Mouse (Mus musculus): ENCODE measurements around the gene Usp6nl.

Usp6nl gene

DNA sequence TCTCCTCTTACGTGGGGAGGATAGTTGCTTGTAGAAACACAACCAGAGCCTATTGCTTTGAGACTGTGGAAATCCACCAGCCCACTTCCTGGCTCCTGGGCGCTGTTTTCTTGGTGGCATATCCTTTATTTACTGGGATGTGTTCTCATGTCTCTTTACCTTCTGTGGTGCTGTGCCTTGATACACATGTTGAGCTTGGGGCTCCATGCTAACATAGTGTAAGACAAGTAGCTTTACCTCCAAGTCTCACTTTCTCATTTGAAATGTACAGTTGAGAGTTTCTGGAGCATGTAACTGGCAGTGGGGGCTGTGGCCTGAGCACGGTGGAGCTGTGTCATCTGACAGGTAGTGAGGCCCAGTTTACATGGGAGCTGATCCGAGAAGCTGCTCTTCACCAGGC, 54.5 kb downstream of the Usp6nl start:
- DNase-seq, result no peak

DNA sequence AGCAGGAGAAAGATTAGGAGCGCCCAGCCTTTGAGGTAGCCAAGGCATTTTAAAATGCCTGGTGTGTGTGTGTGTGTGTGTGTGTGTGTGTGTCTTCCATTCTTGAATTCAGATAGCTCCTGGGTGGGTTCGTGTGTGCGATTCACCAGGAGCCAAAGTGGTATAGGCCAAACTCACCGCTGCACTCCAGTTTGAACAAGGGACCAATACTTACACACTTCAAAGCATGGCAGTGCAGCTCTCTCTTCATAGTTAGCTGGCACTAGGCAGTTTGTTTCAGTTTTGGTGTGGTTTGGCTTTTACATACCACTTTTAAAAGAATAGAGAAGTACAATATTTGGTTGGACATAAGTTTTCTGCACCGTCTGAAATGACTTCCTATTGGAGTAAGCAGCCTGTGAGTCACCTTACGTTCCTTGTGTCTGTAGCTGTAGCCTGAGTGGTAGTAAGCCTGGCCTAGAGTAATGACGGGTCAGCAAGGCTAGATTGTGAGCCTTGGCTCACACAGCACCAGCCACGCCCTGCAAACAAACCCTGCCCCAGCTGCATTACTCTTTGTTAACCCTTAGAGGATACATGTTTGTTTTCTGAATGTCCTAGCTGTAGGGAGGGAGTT, 56.2 kb downstream of the Usp6nl start:
- DNase-seq, result no peak

DNA sequence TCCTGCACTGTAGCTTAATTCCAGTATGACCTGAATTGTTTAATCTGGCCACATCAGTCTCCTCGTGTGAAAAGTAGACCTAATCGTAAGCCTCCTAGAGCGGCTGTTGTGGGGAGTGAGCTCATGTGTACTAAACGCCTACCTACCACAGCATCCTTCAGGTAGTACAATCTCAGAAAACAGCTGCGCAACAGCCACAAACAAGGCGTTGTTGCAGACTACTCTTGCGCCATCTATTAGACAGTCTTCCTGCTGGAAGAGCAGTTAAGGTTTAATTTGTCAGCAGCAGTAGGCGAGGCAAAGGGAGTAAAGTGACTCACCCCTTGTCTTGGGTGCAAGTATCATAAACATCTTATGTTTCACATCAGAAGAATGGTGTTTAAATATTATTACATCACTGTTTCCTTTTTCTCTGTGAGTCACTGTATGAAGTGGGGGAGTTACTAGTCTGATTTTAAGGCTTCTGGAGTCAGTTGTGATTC, 57.3 kb downstream of the Usp6nl start:
- no peak for DNase-seq

DNA sequence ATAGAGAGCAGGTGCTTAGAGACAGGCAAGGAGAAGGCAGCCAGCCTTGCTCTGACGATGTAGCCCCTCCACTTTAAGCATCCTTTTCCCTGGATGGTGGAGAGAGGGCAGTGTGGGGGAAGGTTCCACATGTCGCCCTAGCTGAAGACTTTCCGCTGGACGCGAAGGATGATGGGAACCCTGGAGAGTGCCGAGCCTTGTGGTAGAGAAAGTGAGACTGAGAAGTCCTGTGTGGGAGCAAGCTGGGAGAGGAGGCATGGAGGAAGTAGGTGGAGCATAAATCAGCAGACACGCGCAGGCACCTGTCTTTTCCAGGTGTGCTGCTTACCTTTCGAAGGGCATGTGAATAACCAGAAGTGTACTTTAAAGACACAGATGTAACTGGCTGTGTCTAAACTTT, 57.9 kb downstream of the Usp6nl start:
- DNase-seq, result no peak

DNA sequence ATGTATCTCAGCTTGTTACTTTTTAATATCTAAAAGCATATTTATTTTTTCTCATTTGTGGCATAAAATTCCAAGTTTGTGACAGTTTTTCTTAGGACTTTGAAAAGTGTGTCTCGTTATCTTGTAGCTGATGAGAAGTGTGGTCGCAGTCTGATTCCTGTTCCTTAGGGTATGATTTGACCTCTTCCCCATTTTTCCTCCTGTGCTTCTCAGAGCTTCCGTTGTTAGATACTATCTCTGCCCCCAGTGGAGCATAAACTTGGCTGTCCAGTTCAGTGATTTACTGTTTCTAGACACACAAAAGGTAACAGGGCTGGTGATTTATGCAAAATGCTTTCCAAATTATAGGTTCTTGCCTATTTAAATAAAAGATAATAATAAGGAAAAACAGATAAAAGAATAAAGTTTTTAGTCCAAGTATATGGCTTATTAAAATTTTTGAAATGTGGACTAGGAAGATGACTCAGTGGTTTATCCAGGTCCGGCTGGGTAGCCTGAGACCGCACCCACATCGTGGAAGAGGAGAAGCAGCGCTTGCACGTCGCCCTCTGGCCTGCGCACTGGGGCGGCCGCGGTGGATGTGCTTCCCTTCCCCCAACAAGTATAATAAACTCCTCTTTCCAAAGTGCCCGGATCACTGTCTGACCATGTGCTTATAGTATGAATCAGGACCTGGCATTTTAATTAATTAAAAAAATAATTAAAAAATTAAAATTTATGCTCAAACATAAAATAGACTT, 62.1 kb downstream of the Usp6nl start:
- DNase-seq, result no peak

DNA sequence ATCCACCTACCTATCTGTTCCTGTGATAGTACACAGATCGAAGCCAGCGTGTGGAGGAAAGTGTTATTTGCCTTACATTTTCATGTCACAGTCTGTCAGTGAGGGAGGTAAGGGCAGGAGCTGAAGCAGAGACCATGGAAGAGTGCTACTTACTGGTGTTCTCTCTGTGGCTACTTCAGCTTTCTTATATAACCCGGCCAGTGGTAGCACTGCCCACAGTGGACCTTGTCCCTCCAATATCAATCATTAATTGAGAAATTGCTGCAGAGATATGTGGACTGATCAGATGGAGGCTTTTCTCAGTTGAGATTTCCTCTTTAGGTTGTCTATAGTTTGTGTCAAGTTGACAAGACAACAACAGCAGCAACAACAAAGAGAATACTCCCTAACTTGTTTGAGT, 66.7 kb downstream of the Usp6nl start:
- no peak for DNase-seq

DNA sequence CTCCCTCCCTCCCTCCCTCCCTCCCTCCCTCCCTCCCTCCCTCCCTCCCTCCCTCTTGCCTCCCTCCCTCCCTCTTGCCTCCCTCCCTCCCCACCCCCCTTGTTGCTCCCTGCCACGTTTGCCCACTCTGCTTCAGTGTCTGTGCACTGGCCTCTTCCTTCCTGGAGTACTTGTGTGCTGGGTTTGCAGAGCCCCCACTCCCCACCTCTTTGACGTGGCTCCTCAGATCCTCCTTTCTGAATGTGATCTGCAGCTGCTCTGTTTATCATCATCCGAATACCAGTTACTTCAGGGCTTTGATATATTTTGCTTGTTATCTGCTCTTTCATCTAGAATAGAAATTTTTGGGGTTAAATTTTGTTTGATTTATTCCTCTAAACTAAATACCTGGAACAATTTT, 68.8 kb downstream of the Usp6nl start:
- no peak for DNase-seq

DNA sequence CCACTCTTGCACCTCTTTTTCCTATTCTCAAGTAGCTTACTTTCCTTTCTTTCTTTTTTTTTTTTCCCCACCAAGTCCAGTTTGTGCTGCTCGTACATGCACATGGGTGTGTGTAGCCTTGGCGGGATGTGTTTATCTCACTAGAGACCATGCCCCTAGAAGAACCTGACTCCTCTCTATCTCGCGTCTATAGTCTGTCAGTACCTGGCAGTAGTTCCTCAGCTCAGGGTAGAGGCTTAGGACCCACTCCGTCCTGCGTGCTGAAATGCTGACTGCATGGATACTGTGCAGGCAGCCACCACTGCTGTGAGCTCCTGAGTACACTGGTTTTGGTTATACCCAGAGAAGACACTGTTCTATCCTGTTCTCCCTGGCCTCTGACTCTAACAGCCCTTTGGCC, 69.5 kb downstream of the Usp6nl start:
- DNase-seq, result no peak

DNA sequence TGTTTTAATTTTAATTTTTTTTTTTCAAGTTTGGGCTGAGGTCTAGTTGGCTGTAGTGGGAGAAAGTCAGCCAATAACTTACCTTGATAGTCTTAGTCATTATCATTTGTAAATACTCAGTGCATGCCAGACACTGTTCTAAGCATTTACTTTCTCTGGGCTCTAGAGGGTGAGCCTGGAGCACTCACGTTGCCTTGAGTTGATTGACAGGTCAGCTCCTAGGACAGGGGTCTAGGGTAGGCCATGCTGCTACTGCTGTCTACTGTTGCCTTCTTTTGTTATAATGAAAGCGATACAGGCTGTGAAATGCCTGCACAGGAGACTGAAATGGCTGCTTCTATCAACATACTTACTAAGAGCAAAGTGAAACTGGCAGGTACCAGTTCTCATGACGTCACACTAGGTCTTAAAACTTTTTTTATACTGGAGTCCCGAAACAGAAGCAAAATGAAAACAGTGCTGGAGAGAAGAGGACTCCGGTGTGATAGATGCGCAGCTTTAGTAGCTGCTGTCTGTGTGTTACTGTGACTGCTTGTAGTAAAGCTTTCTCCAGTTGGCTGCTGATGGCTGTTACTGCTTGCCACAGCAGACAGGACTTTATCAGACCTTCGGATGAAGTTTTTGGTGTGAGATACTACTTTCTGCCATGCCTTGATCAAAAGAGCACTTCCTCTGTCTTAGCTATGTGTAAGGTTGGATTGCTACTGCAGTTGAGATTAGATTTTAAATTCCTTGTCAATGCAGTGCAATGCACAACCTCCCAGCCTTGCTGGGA, 73.6 kb downstream of the Usp6nl start:
- DNase-seq, result no peak

DNA sequence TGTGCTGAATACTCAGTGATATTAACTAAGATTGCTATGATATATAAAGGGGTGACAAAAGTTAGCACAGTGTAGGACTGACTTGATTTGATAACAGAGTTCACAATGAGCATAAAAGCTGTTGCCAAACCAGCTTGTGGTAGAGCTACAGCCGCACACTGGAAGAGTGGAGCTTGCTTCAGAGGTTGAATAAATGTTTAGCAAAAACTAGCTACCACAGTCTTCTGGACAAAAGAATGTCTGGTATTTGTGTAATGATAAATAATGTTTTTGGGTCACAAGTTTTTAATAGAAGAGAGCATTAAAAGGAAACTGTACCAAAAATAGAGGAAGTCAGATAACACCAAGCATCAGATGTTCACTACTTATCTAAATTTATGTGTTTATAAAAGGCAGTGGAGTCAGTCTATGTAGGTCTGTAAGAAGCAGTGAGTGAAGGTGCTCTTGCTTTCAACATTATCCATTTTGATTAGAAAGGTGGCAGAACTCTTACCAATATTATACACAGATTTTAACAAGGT, 74.2 kb downstream of the Usp6nl start:
- peak; percentile 36 for DNase-seq

DNA sequence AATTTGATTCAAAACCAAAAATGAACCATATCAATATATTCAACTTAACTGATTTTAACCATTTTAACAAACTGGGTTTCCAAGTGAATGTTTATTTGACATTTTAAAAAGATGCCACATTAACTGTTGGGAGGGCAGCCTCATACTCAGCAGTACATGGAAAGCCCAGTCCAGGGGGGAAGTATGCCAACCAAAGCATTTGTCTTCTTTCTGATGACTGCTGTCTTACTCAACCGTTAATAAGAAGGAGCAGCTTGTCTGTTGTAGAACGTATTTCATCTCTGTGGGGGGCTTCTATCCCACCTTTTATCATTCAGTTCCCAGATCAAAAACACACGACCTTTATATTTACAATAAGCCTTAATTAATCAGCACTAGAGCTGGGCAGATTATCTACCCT, 74.7 kb downstream of the Usp6nl start:
- no peak for DNase-seq

DNA sequence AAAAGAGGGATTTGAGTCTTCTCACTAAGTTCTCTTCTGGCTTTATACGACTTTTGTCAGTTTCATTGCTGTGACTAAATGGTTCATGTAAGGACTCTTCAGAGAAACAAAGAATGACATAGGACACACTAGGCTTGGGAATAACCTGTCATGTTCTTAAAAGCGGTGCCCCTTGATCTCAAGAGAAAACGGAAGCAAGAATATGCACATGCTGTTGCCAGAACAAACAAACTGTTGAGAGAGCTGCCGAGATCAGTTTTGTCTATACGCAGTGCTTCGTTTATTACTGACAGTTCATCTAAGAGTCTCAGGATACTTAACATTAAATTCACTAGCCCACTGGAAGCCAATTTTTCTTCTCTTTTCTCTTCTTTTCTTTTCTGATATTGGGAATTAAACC, 76.4 kb downstream of the Usp6nl start:
- no peak for DNase-seq

DNA sequence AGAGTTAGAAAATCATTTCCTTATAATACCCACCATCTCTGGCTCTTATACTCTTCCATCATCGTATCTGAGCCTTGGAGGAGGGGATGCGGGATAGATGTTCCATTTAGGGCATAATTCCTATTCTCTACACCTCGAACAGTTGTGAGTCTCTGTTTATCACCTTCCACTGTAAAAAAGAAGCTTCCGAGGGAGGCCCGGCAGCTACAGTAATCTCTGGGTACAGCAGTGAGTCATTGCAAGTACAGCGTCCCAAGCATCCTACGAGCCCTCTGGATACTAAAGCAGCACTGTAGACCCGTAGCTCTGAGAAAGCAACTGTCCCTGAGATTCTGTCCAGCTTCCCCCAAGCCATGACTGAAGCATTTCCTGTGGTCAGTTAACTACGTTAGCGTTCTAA, 78.6 kb downstream of the Usp6nl start:
- no peak for DNase-seq

DNA sequence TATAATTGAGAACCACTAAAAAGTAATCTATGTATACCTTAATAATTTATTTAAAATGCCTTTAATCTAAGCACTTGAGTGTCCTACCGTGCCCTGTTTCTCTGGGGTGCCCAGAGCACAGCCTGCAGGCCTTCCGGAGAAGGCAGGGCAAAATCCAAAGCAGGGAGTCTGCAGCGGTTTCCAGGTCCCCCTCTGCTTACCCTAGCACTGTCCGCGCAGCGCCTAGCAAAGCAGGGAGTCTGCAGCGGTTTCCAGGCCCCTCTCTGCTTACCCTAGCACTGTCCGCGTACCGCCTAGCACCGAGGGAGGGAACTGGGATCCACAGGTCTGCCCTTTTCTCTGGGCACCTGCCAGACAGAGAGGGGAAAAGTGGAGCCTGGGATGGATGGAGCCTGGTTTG, 80.9 kb downstream of the Usp6nl start:
- DNase-seq, result peak; percentile 45

DNA sequence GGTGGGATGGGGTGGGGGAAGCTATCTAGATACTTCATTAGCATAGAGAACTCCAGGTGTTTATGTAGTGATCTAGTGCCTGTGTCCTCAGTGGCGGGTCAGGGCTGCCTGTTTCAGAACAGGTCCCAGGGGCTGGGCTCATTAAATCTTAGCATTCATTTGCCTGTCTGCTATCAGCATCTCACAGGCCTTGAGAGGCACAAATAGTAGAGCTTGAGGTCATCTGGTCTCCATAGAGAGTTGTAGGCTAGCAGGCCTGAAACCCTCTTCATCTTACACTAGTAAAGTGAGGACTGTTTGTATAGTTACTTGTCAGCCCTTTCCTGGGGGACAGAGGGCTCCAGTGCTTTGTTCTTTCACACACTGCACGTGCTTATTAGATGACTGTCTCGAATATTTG, 81.5 kb downstream of the Usp6nl start:
- no peak for DNase-seq

DNA sequence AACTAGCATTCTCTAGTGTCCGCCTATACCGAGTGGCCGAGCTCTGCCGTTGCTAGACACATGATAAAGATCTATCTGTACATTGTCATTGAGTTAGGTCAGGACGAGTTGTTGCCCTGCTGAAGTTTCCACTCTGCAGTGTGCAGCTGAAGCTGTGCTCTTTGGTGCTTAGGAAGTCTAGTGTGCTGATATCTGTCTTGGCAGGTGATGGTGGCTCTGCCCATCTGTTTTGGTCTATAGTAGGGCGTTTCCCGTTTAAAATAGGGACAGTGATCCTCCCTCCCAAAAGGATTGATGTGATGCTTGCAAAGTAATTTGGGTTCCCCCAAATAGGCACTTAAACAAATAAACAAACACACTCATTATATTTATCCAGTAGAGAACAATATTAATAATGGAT, 82.2 kb downstream of the Usp6nl start:
- no peak for DNase-seq

DNA sequence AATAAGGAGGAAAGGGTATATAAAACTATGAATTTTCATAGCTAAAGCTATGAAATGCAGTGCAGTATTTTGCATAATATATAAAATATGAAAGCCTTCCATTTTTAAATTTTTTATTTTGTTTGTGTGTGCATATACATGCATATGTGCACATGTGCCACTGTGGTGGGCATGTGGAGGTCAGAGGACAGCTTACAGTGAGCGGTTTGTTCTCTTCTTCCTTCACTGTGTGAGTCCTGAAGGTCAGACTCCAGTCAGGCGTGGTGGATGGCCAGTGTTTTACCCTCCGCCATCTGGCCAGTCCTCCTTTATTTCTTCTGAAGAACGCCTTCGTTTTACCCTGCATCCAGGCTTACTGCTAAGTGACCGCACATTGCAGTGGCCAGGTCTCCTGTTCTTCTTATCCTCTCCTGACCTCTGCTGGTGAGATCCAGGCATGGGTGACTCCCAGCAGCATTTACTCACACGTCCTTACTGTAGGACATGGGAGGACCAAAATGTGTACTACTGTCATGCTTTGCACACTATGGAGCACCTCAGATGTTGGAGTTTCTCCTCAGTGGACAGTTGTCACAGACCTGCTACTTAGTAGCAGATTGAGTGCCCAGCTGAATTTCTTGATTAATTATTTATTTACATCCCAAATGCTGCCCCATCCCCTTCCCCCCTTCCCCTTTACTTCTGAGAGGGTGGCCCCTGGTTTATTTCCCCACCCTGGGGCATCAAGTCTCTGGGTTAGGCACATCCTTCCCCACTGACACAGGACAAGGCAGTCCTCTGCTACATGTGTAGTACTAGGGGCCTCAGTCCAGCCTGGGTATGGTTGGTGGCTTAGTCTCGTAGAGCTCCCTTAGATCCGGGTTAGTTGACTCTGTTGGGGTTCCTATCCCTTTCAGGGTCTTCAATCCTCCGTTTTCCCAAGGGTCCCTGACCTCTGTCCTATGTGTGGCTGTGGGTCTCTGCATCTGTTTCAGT, 82.9 kb downstream of the Usp6nl start:
- peak; percentile 88 for DNase-seq

DNA sequence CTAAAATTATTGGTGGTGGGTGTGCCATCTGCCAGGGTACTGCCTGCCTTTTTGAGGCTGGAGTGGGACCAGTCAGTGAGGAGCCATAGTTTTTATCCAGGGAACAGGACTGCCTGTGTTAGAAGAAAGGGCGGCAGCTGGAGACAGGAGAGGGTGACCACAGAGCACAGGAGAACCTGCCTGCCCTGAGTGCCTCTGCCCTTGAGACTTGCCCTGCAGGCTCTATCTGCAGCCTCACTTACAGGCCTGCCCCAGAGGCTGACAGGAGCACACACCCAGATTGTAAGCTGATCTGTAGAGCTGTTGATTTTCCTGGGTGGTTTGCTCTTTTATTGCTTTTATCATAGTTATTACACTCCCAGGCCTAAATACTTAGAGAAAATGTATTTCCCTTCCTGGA, 85.2 kb downstream of the Usp6nl start:
- DNase-seq, result no peak

DNA sequence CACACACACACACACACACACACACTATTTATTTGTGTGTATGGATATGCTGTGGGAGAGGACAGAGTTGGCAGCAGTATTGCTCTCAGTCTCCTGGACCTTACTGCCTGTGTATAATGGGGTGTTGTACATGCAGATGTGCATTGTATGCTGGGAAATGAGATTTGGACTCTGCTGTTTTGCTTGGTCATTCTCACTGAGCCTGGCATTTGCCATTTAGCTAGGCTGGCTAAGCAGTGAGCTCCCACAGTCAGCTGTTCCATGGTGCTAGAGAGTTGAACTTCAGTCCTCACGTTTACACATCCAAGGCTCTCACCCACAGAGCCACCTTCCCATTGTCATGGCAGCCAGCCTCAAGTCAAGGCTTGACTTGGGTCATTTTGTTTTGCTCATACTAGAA, 90.2 kb downstream of the Usp6nl start:
- no peak for DNase-seq

DNA sequence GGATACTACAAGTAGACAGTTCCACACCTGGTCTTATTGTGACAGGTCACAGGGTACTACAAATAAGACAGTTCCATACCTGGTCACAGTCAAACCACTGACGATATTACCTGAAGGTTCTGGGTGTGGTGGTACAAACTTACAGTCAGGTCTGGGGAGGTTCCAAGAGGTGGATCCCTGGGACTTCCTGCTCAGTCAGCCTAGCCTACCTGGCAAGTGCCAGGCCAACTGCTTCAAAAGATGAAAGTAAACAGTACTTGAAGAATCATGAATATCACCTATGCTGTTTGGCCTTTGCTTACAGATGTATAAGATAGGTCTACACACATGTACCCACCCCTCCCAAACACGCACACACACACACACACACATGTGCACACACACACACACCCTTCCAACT, 91.3 kb downstream of the Usp6nl start:
- DNase-seq, result no peak

DNA sequence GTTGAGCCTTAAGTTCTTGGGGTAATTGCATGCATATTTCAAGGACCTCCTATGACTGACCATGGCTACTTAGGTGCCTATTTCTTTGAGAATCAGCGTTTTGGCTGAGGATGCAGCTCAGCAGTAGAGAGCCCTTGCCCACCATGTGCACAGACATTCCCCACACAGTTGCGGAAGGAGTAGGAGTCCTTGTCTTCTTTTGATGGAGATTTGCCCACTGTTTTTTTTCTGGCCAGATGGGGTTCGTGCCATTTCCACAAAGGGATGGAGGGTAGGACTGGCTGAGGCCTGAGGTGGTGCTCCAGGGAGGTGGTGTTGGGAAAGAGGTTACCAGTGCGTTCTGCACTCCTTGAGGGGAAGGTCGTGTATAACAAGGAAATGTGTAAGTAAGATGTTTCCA, 91.9 kb downstream of the Usp6nl start:
- DNase-seq, result no peak

DNA sequence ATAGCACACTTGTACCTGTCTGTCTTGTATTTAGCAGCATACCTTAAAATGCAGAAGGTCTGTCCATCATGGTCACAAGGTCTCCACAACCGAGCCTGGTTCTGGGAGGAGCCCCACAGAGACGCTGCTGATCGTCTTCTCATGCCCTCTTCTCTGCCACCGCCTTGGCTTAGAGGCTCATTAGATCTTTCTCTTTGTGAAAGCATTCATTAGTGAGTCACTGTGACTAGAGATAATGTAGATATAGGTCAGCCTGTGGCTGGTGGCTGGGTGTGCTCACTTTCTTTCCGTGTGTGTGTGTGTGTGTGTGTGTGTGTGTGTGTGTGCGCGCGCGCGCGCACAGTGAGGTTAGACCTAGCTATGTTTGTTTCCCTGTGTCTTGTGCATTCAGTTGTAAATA, 94.7 kb downstream of the Usp6nl start:
- DNase-seq, result no peak
